Comparison of ENCODE assay signal across 8 mouse cellular contexts in genomic region chr1:105354901-105355891, GRCm38 (mm10). TPM values are rescaled to one million over a fixed set of nuclear protein-coding genes. Genes with fewer than 3 reads are reported as not detected.
DNase-seq lines count a peak whose midpoint lies in the region; ATAC-seq and TF ChIP-seq lines count a peak whose summit lies in the region.

No protein-coding gene starts in this region.

- peak; percentile 10 for DNase-seq in thymus, postnatal 4 days
- DNase-seq in thymus, postnatal 36 days = no peak
- DNase-seq in forebrain, embryonic 11.5 days (ENCODE audit: low spot score) = peak; percentile 72
- peak; percentile 55 for DNase-seq in kidney, postnatal 10 days
- peak; percentile 12 for DNase-seq in lung, adult 2 months
- DNase-seq in ovary, postnatal 14 days (ENCODE audit: low spot score) = peak; percentile 22
- DNase-seq in thymus, adult 18-20 months = no peak

- WGBS in forebrain, embryonic 11.5 days = 7% methylated on average over 30 of the region's 30 CpGs
- 4% methylated on average over 30 of the region's 30 CpGs for WGBS in heart, embryonic 14.5 days
- WGBS in lung, adult 2 months = 13% methylated on average over 30 of the region's 30 CpGs

- peak; percentile 50 for ATAC-seq in forebrain, embryonic 11.5 days (replicated peaks; ENCODE audit: low FRiP score)
- ATAC-seq in heart, embryonic 14.5 days (ENCODE audit: insufficient number of reproducible peaks, insufficient read depth, low FRiP score, low read depth) = no peak

- H3K4me1 ChIP-seq in forebrain, embryonic 11.5 days (replicated peaks; ENCODE audit: control insufficient read depth, insufficient read depth, low read length) = no peaks in the 10 kb centered on the region
- peaks cover 5 to 6% of the 10 kb centered on the region in 2 experiments; a peak in 3 of 4 replicates for H3K4me1 ChIP-seq in heart, embryonic 14.5 days (ENCODE audit: control insufficient read depth in 2 of 2, insufficient read depth in 2 of 2, low read length in 2 of 2)
- no peaks in the 10 kb centered on the region for H3K4me1 ChIP-seq in lung, adult 2 months (ENCODE audit: control insufficient read depth, insufficient read depth, low read length)

- no peaks in the 10 kb centered on the region for H3K9me3 ChIP-seq in forebrain, embryonic 11.5 days (ENCODE audit: control insufficient read depth, low read length)
- H3K9me3 ChIP-seq in heart, embryonic 14.5 days (ENCODE audit: control insufficient read depth, low read length) = no peaks in the 10 kb centered on the region

- TF ChIP-seq CTCF in lung, adult 2 months (IDR thresholded peaks at IDR 0.05; ENCODE audit: insufficient read depth, low read length) = no peak

- no peak overlapping the region for H3K27ac ChIP-seq in forebrain, embryonic 11.5 days (ENCODE audit: low read depth, low read length)
- H3K27ac ChIP-seq in heart, embryonic 14.5 days (replicated peaks in 1 of 2; ENCODE audit: control insufficient read depth in 1 of 2, insufficient read depth in 1 of 2, low read depth in 2 of 2, low read length in 2 of 2) = no peak overlapping the region

- peak overlapping the region; percentile 66 for H3K4me3 ChIP-seq in forebrain, embryonic 11.5 days (ENCODE audit: low read depth, low read length)
- H3K4me3 ChIP-seq in heart, embryonic 14.5 days (ENCODE audit: control insufficient read depth in 1 of 2, insufficient read depth in 1 of 2, low read depth in 1 of 2, low read length in 2 of 2) = peak overlapping the region; percentile 87
- H3K4me3 ChIP-seq in lung, adult 2 months (replicated peaks; ENCODE audit: extremely low read depth, low read depth, low read length) = peak overlapping the region; percentile 69

- H3K9ac ChIP-seq in forebrain, embryonic 11.5 days (ENCODE audit: low read length) = peak overlapping the region; percentile 74
- H3K9ac ChIP-seq in heart, embryonic 14.5 days (ENCODE audit: low read length) = peak overlapping the region; percentile 73

- no peak for TF ChIP-seq POLR2A in lung, adult 2 months (IDR thresholded peaks at IDR 0.05; ENCODE audit: borderline replicate concordance, extremely low read depth, low read depth, low read length)

- peak overlapping the region; percentile 68 for H3K4me2 ChIP-seq in forebrain, embryonic 11.5 days (ENCODE audit: low read depth, low read length, severe bottlenecking)
- H3K4me2 ChIP-seq in heart, embryonic 14.5 days (ENCODE audit: low read length) = peak overlapping the region; percentile 98

- H3K27me3 ChIP-seq in forebrain, embryonic 11.5 days (ENCODE audit: control insufficient read depth, insufficient read depth, low read length) = peaks cover 3% of the 10 kb centered on the region; the same call in 1 of the 2 replicates
- peaks cover 4% of the 10 kb centered on the region; the same call in 1 of the 2 replicates for H3K27me3 ChIP-seq in heart, embryonic 14.5 days (ENCODE audit: control insufficient read depth, insufficient read depth, low read length)

- H3K36me3 ChIP-seq in forebrain, embryonic 11.5 days (ENCODE audit: control insufficient read depth, insufficient read depth, low read length) = no peaks in the 10 kb centered on the region
- H3K36me3 ChIP-seq in heart, embryonic 14.5 days (ENCODE audit: control insufficient read depth, insufficient read depth, low read length) = no peaks in the 10 kb centered on the region

RNA-seq across cellular contexts. Expression of gene Rnf152, which starts 1.3 kb away (rescaled TPM):
- 1.4 and 1.6 TPM in 2 replicates for polyA plus RNA-seq in forebrain, embryonic 11.5 days (2014; fragmentation: Nextera tagmentation; extraction: Ambion mirVana)
- 0.34 and 0.40 TPM in 2 replicates for polyA plus RNA-seq in heart, embryonic 14.5 days (2014; fragmentation: Nextera tagmentation; extraction: Ambion mirVana)
- polyA plus RNA-seq in lung, adult 2 months (2012; rRNA removed) = 0.25 and 0.50 TPM in 2 replicates

Comparison
In these comparisons a context has a peak if more than half of its experiments do, and no peak if none do; other contexts are left out.
1. DNase-seq: peak in thymus, postnatal 4 days (single experiment), forebrain, embryonic 11.5 days (single experiment), kidney, postnatal 10 days (single experiment), lung, adult 2 months (single experiment) and ovary, postnatal 14 days (single experiment); none in thymus, postnatal 36 days (0 of 2) and thymus, adult 18-20 months (0 of 2).
2. Peak in every context shown above with its lines, with median percentiles within 50 percentile points of each other: H3K4me3 ChIP-seq.